Mouse (Mus musculus): ENCODE data around the gene B4galt5. TPM values are rescaled to one million over a fixed set of nuclear protein-coding genes. Genes with fewer than 3 reads are reported as not detected.

Gene B4galt5
- polyA plus RNA-seq, 1 experiment from 2014 or later: 8.1 TPM

DNA sequence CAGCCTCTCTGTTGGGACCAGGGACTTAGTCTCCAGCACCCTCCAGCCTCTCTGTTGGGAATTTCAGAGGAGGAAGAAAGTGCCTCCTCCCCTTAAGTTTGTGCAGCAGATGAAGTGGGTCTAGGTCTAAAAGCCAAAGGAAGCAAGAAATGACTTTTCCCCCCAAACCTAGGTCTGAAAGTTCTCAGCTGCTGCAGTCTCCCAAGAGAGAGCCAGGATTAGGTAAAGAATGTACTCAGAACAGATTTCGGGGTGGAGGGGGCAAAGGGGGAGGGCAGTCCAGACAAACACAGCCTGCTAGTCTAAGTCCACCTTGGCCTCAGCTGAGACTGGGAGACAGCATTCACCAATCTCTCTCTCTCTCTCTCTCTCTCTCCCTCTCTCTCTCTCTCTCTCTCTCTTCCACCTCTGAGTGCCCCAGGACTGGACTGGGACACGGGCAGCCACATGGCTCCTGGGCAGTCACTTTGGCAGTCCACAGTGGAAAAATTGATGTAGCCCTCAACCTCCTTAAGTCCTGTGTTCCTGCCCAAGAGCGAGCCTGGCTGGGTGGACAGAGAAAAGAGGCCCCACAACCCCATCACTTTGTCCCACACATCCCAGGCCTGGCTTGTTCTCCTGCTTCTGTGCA is 96.8 kb downstream of the B4galt5 start:
- H3K36me3 ChIP-seq (ENCODE audit: control insufficient read depth, insufficient read depth): no peaks in the 10 kb centered on the region
- ATAC-seq (replicated peaks; ENCODE audit: extremely low read depth, insufficient read depth, low FRiP score): 0 out of 2 replicates have a peak, but pooled peaks have one; percentile 7
- peak overlapping the region; percentile 67 for H3K27ac ChIP-seq (ENCODE audit: low read length)
- H3K9me3 ChIP-seq (replicated peaks; ENCODE audit: control insufficient read depth, low read length): no peaks in the 10 kb centered on the region
- 20% methylated on average over 3 of the region's 3 CpGs for WGBS
- H3K9ac ChIP-seq (ENCODE audit: low read length): no peak overlapping the region
- H3K4me3 ChIP-seq (ENCODE audit: low read length): no peak overlapping the region
- peaks cover 17% of the 10 kb centered on the region for H3K4me1 ChIP-seq (ENCODE audit: control insufficient read depth, insufficient read depth, low read length)
- no peaks in the 10 kb centered on the region for H3K27me3 ChIP-seq (ENCODE audit: control insufficient read depth, insufficient read depth, low read length)
- no peak overlapping the region for H3K4me2 ChIP-seq (ENCODE audit: low read depth, low read length)

DNA sequence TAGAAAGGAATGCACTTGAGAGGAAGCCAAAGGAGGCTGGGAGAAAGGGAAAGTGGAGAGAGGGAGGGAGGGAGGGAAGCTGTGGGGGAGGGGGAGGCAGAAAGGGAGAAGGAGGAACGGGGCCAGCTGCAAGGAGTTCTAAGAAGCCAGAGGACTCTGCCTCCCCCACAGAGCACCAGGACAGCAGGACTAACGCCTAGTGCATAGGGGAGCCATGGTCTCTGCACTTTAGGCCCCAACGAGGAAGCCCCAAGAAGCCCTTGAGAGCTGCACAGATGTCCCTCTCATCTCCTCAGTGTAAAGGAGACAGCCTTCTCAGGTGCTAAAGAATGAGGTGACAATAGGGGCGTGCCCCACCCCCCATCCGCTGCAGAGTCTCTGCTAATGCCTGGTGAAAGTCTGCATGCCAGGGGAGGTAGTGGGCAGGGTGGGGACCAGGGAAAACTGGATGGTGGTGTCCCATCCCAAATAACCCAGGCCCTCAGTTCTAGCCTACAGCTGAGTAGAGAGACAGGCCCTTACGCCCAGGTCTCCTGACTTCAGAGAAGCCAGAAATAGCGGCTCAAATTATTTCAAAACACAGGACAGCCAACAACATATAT is 98.1 kb downstream of the B4galt5 start:
- ATAC-seq (replicated peaks; ENCODE audit: extremely low read depth, insufficient read depth, low FRiP score): peak; percentile 28; the same call in 1 of the 2 replicates
- H3K9me3 ChIP-seq (replicated peaks; ENCODE audit: control insufficient read depth, low read length): no peaks in the 10 kb centered on the region
- no peak overlapping the region for H3K9ac ChIP-seq (ENCODE audit: low read length)
- peaks cover 17% of the 10 kb centered on the region for H3K4me1 ChIP-seq (ENCODE audit: control insufficient read depth, insufficient read depth, low read length)
- H3K4me3 ChIP-seq (ENCODE audit: low read length): no peak overlapping the region
- peak overlapping the region; percentile 59 for H3K27ac ChIP-seq (ENCODE audit: low read length)
- peak overlapping the region; percentile 12; the same call in 1 of the 2 replicates for H3K4me2 ChIP-seq (ENCODE audit: low read depth, low read length)
- no peaks in the 10 kb centered on the region for H3K36me3 ChIP-seq (ENCODE audit: control insufficient read depth, insufficient read depth)
- no peaks in the 10 kb centered on the region for H3K27me3 ChIP-seq (ENCODE audit: control insufficient read depth, insufficient read depth, low read length)
- 22% methylated on average over 7 of the region's 7 CpGs for WGBS

DNA sequence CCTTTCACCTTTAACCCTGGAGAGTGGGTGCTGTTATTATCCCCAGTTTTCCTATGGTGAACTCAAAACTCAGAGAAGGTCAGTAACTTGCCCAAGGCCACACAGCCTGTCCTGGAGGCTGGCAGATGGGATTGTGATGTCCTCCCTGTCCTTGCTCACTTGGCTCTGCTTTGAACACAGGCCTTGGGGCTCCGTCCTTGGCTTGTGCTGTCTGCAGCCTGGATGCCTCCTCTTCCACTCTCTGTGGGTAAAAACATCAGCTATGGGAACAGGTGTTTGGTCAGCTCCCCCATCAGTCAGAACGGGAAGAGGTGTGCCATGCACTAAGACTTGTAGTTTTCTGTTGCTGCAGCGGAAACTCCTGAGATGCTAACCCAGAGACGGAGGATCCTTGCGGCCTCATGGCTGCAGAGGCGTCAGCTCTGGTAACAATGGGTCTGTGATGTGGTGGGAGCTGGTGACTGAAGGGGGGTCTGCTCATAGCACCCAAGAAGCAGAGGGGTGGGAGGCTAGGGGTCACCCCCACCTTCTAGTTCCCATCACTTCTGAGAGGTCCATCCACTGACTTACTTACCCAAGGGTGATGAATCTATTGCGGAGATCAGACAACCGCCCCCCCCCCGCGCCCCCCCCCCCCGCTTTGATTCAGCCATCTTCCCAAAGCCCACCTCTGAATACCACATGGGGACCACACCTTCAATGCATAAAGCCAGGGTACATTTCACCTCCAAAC is 98.8 kb downstream of the B4galt5 start:
- Histone ChIP-seq H3K9me3 (replicated peaks; ENCODE audit: control insufficient read depth, low read length) (peaks cover under 1% of the 10 kb centered on the region), H3K9ac (ENCODE audit: low read length) (no peak overlapping the region), H3K4me3 (ENCODE audit: low read length) (no peak overlapping the region), H3K36me3 (ENCODE audit: control insufficient read depth, insufficient read depth) (no peaks in the 10 kb centered on the region), H3K27ac (ENCODE audit: low read length) (0 out of 2 replicates have a peak overlapping the region, but pooled peaks have one; percentile 48), H3K27me3 (ENCODE audit: control insufficient read depth, insufficient read depth, low read length) (no peaks in the 10 kb centered on the region), H3K4me2 (ENCODE audit: low read depth, low read length) (peak overlapping the region; percentile 12; the same call in 1 of the 2 replicates), H3K4me1 (ENCODE audit: control insufficient read depth, insufficient read depth, low read length) (peaks cover 17% of the 10 kb centered on the region)
- 61% methylated on average over 7 of the region's 11 CpGs for WGBS
- no peak for ATAC-seq (replicated peaks; ENCODE audit: extremely low read depth, insufficient read depth, low FRiP score)

DNA sequence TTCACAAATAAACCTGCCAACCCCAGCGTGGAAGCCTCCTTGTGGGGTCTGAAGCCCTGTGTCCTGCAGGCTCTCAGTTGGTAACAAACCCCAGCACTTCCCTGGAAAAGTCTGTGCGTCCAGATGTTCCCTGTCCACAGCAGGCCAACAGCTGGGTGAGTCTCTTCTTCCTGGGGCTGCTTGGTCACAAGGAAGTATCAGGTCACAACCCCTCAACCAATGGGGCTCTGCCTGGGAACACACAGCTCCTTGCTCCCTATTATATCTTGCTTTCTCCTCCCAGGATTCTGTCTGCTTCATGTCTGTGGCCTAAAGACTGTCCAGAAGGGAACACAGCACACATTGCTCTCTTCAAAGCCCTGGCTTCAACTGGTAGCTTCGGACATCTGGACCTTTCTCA is 99.4 kb downstream of the B4galt5 start:
- no peak for ATAC-seq (replicated peaks; ENCODE audit: extremely low read depth, insufficient read depth, low FRiP score)
- Histone ChIP-seq H3K4me1 (ENCODE audit: control insufficient read depth, insufficient read depth, low read length) (peaks cover 17% of the 10 kb centered on the region), H3K27me3 (ENCODE audit: control insufficient read depth, insufficient read depth, low read length) (no peaks in the 10 kb centered on the region), H3K9ac (ENCODE audit: low read length) (no peak overlapping the region), H3K4me3 (ENCODE audit: low read length) (no peak overlapping the region), H3K9me3 (replicated peaks; ENCODE audit: control insufficient read depth, low read length) (peaks cover 6% of the 10 kb centered on the region), H3K36me3 (ENCODE audit: control insufficient read depth, insufficient read depth) (no peaks in the 10 kb centered on the region), H3K27ac (ENCODE audit: low read length) (no peak overlapping the region), H3K4me2 (ENCODE audit: low read depth, low read length) (no peak overlapping the region)
- WGBS: 59% methylated on average over 3 of the region's 3 CpGs

Other genes starting within 250 kb of the B4galt5 start
- 0.43 and 0.45 TPM in 2 replicates for gene Kcnb1, start 159.0 kb downstream of the B4galt5 start, polyA plus RNA-seq (2015; fragmentation: Nextera tagmentation; extraction: Ambion mirVana)
- 20.4 and 21.4 TPM in 2 replicates for gene Ptgis, start 108.6 kb downstream of the B4galt5 start, polyA plus RNA-seq (2015; fragmentation: Nextera tagmentation; extraction: Ambion mirVana)
- gene Slc9a8, start 72.5 kb upstream of the B4galt5 start, polyA plus RNA-seq (2015; fragmentation: Nextera tagmentation; extraction: Ambion mirVana): 19.1 and 20.1 TPM in 2 replicates
- 78.5 and 79.0 TPM in 2 replicates for gene Rnf114, start 143.5 kb upstream of the B4galt5 start, polyA plus RNA-seq (2015; fragmentation: Nextera tagmentation; extraction: Ambion mirVana)
- gene Spata2, start 143.7 kb upstream of the B4galt5 start, polyA plus RNA-seq (2015; fragmentation: Nextera tagmentation; extraction: Ambion mirVana): 13.4 and 15.8 TPM in 2 replicates
- gene Snai1, start 189.0 kb upstream of the B4galt5 start, polyA plus RNA-seq (2015; fragmentation: Nextera tagmentation; extraction: Ambion mirVana): 12.5 and 20.6 TPM in 2 replicates